Mouse (Mus musculus): Measurements from ENCODE around the gene Gba2.

- TF ChIP-seq EP300 (optimal IDR thresholded peaks at IDR 0.05) (no peak), CTCF (IDR thresholded peaks at IDR 0.05; ENCODE audit: low read depth) (no peak)
These were observed 31.5 kb downstream of the Gba2 start for GRCm38 (mm10) chr4:43547160-43547559.

Data from stomach, postnatal 0 days (tissue).